Mouse (Mus musculus) hindbrain, embryonic 11.5 days (tissue): Measurements from ENCODE around the gene Rtn2. TPM values are rescaled to one million over a fixed set of nuclear protein-coding genes. Genes with fewer than 3 reads are reported as not detected.

Source experiments
- ATAC-seq: fragments of 200-750 bp; cut with Nextera tagmentation; 2 replicates; pipeline ENCODE4 v1.8.0; 2017; ENCODE audit warnings: mild to moderate bottlenecking, moderate TSS enrichment, moderate library complexity; ENCODE audit not compliant: low FRiP score
- DNase-seq: peaks from one replicate; pipeline ENCODE4 v3.0.0-alpha.2; 2015; ENCODE audit warnings: low spot score
- H3K27ac ChIP-seq: fragments of 300-500 bp; sonication (generic); 2 replicates; pipeline ENCODE4 v1.5.1; 2014; ENCODE audit warnings: mild to moderate bottlenecking, low read depth, low read length
- H3K27me3 ChIP-seq: fragments of 300-500 bp; sonication (generic); 2 replicates; pipeline ENCODE4 v1.6.1; 2014; ENCODE audit warnings: mild to moderate bottlenecking, low read length, moderate library complexity, mixed read lengths; ENCODE audit not compliant: control insufficient read depth, insufficient read depth
- H3K36me3 ChIP-seq: fragments of 300-500 bp; sonication (generic); 2 replicates; pipeline ENCODE4 v1.6.1; 2014; ENCODE audit warnings: mild to moderate bottlenecking, low read length, moderate library complexity, mixed read lengths; ENCODE audit not compliant: control insufficient read depth, insufficient read depth
- H3K4me1 ChIP-seq: fragments of 300-500 bp; sonication (generic); replicated peaks from 2 replicates; pipeline ENCODE4 v1.6.1; 2014; ENCODE audit warnings: low read length, mixed read lengths; ENCODE audit not compliant: control insufficient read depth, insufficient read depth
- H3K4me2 ChIP-seq: fragments of 300-500 bp; sonication (generic); replicated peaks from 2 replicates; pipeline ENCODE4 v1.6.1; 2014; ENCODE audit warnings: mild to moderate bottlenecking, low read depth, low read length
- H3K4me3 ChIP-seq: fragments of 300-500 bp; sonication (generic); 2 replicates; pipeline ENCODE4 v1.5.1; 2014; ENCODE audit warnings: low read depth, low read length
- H3K9ac ChIP-seq: fragments of 300-500 bp; sonication (generic); 2 replicates; pipeline ENCODE4 v1.6.1; 2014; ENCODE audit warnings: low read depth, low read length
- H3K9me3 ChIP-seq: fragments of 300-500 bp; sonication (generic); 2 replicates; pipeline ENCODE4 v1.6.1; 2016; ENCODE audit warnings: low read length; ENCODE audit not compliant: control insufficient read depth
- WGBS: fragments of 180-500 bp; shearing (Covaris S2); extraction: QIAGEN DNeasy Blood & Tissue Kit; methylation state at CpG from one replicate; pipeline ENCODE4 v1.1.7; 2014; 5-methylcytosine and 5-hydroxymethylcytosine counted together
- polyA plus RNA-seq: library from polyadenylated mRNA; unstranded; fragments of >200 nt; fragmentation: Nextera tagmentation; extraction: Ambion mirVana; gene quantifications from 2 replicates; pipeline ENCODE4 v1.2.1, GENCODE M21; 2014

The Rtn2 gene
- polyA plus RNA-seq, 1 experiment from 2014 or later = 52.1 TPM

DNA sequence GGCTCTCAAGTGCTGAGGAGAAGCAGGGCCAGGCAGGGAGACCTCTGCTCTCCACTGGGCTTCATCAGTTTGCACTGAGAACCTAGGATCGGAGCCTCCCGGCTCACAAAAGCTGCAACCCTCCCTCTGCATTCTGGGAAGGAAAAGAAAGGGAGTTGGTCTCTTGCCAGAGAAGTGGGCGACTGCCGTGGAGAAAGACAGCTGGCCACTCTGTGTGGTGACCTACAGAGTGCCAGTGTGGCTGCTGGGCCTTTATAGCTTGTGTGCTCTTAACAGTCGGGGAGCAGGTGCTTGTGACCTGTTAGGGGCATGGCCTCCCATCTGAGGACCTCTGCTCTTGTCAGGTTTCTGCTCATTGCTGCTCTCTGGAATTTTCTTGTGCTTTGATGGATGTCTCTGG lies 38.6 kb upstream of the Rtn2 start:
- 91% methylated on average over 5 of the region's 5 CpGs for WGBS
- Histone ChIP-seq H3K27ac (no peak overlapping the region), H3K4me3 (no peak overlapping the region), H3K27me3 (no peaks in the 10 kb centered on the region), H3K9me3 (no peaks in the 10 kb centered on the region), H3K4me1 (no peaks in the 10 kb centered on the region), H3K9ac (no peak overlapping the region), H3K4me2 (no peak overlapping the region), H3K36me3 (peaks cover 13% of the 10 kb centered on the region)
- no peak for ATAC-seq
- no peak for DNase-seq

DNA sequence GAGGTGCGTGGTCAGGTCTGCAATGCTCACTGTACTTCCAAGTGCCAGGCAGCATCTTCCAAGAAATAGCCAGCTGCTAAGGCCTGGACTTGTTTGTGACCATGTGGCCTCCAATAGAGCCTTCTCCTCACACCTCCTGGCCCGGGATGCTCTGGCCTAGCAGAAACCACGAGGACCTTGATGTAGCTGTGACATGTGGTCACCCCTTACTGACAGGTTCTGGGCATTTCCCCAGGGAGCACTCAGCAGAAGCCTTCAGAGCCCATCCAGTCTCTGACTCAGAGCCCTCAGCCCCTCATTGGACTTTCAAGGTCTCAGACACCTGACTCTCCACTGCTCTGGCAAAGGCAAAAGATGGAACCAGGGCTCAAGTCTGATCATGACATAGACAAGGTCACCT lies 37.3 kb upstream of the Rtn2 start:
- Histone ChIP-seq H3K4me1 (no peaks in the 10 kb centered on the region), H3K9me3 (no peaks in the 10 kb centered on the region), H3K27ac (no peak overlapping the region), H3K36me3 (peaks cover 13% of the 10 kb centered on the region), H3K27me3 (no peaks in the 10 kb centered on the region), H3K9ac (no peak overlapping the region), H3K4me2 (no peak overlapping the region), H3K4me3 (no peak overlapping the region)
- WGBS = 95% methylated on average over 3 of the region's 3 CpGs
- ATAC-seq = no peak
- no peak for DNase-seq

DNA sequence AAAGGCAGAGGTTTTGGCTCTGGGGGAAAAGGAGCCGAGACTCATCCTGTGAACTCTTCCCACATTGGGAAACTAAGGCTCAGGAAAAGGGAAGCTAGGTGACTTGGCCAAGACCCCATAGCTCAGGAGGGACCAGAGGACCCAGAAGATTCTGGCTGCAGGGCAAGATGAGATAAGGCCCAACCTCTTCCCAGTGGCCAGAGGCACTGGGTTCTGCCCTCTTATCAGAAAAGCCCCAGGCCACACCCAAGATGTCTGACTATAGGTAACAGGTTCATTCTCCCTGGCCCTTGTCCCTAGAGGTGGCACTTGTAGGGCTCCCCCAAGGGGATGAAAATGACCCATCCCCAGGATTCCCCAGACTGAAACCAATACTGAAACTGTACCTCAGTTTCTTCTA lies 35.6 kb upstream of the Rtn2 start:
- Histone ChIP-seq H3K4me1 (no peaks in the 10 kb centered on the region), H3K27ac (no peak overlapping the region), H3K36me3 (peaks cover 13% of the 10 kb centered on the region), H3K9me3 (no peaks in the 10 kb centered on the region), H3K4me3 (no peak overlapping the region), H3K9ac (no peak overlapping the region), H3K27me3 (no peaks in the 10 kb centered on the region), H3K4me2 (no peak overlapping the region)
- WGBS = 97% methylated on average over 1 of the region's 1 CpGs
- no peak for ATAC-seq
- DNase-seq = no peak

DNA sequence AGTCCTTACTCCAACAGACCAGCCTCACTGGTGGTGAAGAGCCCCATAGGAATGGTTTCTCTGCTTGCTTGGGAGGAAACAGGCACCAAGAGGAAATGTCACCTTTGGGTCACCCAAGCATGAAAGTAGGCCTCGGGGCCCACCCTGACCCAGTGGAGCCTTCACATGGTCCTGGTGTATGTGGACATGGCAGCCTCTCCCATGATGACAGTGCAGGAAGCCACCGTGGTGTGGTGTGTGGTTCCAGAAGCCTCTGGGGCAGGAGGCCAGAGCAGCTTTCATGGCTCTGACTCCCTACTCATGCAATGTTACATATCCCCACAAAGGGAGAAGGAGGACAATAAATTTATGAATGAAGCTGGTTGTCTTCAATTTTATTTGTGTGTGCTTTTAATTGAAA lies 34.9 kb upstream of the Rtn2 start:
- H3K9ac ChIP-seq = no peak overlapping the region
- no peaks in the 10 kb centered on the region for H3K4me1 ChIP-seq
- WGBS = 100% methylated on average over 2 of the region's 2 CpGs
- peaks cover 13% of the 10 kb centered on the region for H3K36me3 ChIP-seq
- DNase-seq = no peak
- no peak for ATAC-seq
- H3K27me3 ChIP-seq = no peaks in the 10 kb centered on the region
- no peak overlapping the region for H3K4me2 ChIP-seq
- H3K9me3 ChIP-seq = no peaks in the 10 kb centered on the region
- no peak overlapping the region for H3K27ac ChIP-seq
- H3K4me3 ChIP-seq = no peak overlapping the region

DNA sequence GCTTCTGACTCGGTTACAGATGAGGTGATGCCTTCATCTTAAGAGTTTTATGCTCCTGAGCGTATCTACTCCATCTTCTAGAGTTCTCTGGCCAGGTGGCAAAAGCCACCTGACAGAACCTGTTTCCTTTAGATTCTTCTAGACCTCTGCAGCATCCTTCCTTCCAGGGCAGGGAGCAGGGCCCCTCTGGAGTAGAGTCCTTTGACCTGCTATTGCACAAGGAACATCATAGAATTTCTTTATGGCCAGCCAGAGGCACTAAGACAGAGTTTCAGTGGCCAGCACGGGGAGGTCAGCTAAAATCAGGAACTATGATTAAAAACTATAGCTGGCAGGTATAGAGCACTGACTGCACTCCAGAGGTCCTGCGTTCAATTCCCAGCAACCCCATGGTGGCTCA lies 30.3 kb upstream of the Rtn2 start:
- ATAC-seq = no peak
- DNase-seq = no peak
- no peak overlapping the region for H3K4me3 ChIP-seq

DNA sequence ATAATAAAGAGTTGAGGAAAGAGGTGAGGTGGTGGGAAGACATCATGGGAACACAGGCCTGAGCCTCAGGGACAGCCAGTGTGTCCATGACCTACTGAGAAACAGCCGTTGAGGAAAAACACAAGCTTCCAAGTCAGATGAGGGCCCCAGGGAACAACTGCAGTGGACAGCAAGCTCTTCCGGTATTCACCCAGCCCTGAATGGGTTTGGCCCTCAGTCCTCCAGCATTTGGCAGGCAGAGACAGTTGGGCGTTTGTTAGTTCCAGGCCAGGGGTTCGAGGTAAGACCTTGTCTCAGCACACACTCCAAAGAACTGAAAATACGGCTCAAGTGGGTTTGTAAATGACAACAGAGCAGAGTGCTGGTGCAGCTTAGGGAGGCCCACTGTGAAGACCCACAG lies 29.0 kb upstream of the Rtn2 start:
- Histone ChIP-seq H3K27ac (no peak overlapping the region), H3K9me3 (no peaks in the 10 kb centered on the region), H3K4me3 (no peak overlapping the region), H3K27me3 (no peaks in the 10 kb centered on the region; the same call in 1 of the 2 replicates), H3K4me1 (no peaks in the 10 kb centered on the region), H3K9ac (no peak overlapping the region), H3K36me3 (no peaks in the 10 kb centered on the region), H3K4me2 (no peak overlapping the region)
- ATAC-seq (no peak), DNase-seq (no peak)
- 69% methylated on average over 5 of the region's 5 CpGs for WGBS

More for the DNA sequence above, 30.3 kb upstream of the Rtn2 start:
- Histone ChIP-seq H3K36me3 (peaks cover 5% of the 10 kb centered on the region; the same call in 1 of the 2 replicates), H3K9ac (no peak overlapping the region), H3K4me2 (no peak overlapping the region), H3K9me3 (no peaks in the 10 kb centered on the region), H3K4me1 (no peaks in the 10 kb centered on the region), H3K27me3 (no peaks in the 10 kb centered on the region; the same call in 1 of the 2 replicates), H3K27ac (no peak overlapping the region)
- WGBS = 81% methylated on average over 4 of the region's 4 CpGs

DNA sequence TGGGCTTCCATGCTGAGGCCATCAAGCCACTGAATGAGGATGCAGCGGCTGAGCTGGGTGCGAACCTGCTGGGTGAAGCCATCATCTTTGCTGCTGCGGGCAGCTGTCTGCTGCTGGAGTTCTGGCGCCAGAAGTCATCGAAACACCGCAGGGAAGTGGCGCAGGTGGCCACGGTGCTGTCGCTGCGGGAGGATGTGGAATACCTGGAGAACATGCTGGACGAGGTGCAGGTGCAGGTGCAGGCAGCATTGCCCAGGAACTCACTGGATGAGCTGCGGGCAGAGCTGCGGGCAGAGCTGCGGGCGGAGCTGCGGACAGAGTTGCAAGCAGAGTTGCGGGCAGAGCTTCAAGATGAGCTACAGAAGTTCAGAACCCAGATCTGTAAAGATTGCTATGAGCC lies 27.0 kb upstream of the Rtn2 start:
- Histone ChIP-seq H3K27ac (no peak overlapping the region), H3K36me3 (no peaks in the 10 kb centered on the region), H3K4me1 (no peaks in the 10 kb centered on the region), H3K9me3 (no peaks in the 10 kb centered on the region), H3K27me3 (no peaks in the 10 kb centered on the region; the same call in 1 of the 2 replicates), H3K4me3 (no peak overlapping the region), H3K9ac (no peak overlapping the region), H3K4me2 (no peak overlapping the region)
- WGBS = 86% methylated on average over 17 of the region's 17 CpGs
- ATAC-seq (no peak), DNase-seq (no peak)

DNA sequence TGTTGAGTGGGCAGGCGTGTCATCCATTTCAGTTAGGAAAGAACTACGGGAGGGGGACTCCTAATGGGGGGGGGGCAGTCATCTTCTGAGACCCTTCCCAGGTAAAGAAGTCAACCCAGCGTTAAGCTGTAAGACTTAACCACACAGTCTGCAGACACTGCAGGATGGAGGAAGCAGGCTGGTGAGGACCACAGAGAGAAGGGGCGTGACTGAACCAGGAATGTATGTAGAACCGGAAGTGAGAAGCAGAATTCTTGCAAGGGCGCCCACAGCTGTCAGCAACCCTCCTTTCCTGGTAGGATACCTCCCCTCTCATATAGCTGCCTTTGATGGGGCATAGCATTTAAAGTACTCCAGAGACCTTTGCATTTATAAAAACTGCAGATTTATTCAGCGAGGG lies 25.9 kb upstream of the Rtn2 start:
- Histone ChIP-seq H3K9ac (no peak overlapping the region), H3K27me3 (no peaks in the 10 kb centered on the region; the same call in 1 of the 2 replicates), H3K36me3 (no peaks in the 10 kb centered on the region), H3K4me3 (no peak overlapping the region), H3K4me1 (no peaks in the 10 kb centered on the region), H3K27ac (no peak overlapping the region), H3K9me3 (no peaks in the 10 kb centered on the region), H3K4me2 (no peak overlapping the region)
- 93% methylated on average over 7 of the region's 7 CpGs for WGBS
- ATAC-seq = no peak
- no peak for DNase-seq

DNA sequence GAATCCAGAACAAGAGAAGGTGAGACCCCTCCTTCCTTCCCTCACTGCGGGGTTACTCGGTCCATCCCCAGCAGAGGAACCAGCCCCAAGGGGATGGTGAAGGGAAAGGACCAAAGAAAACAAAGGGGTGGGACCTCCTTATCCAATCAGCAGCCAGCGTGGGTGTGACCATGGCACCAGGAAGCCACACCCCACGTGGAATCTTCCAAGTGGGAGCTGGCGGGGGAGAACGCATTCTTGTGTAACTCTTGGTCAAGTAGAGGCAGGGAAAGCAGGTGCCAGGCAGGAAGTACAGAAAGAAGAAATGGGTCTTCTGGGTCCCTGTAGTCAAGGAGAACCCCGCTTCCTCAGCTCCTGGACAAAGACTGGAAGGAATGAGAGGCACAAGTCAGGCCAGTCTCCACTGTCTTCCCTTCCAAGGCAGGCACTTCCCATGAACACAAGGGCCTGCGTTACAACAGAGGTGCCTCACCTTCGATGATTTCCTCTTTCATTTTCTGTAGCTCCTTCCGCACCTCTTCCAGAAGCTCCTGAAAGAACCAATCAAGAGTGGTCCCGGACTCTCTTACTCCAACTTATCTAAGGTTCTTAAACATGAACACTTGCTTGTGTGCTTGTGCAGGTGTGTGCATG lies 24.9 kb upstream of the Rtn2 start:
- H3K27ac ChIP-seq = no peak overlapping the region
- no peaks in the 10 kb centered on the region; the same call in 1 of the 2 replicates for H3K27me3 ChIP-seq
- no peaks in the 10 kb centered on the region for H3K36me3 ChIP-seq
- DNase-seq = peak; percentile 71
- ATAC-seq = peak; percentile 78
- no peaks in the 10 kb centered on the region for H3K9me3 ChIP-seq
- no peak overlapping the region for H3K4me3 ChIP-seq
- H3K4me2 ChIP-seq = no peak overlapping the region
- no peak overlapping the region for H3K9ac ChIP-seq
- H3K4me1 ChIP-seq = no peaks in the 10 kb centered on the region
- 36% methylated on average over 11 of the region's 11 CpGs for WGBS
